Mouse (Mus musculus) hematopoietic stem cell, adult 5-6 weeks (primary cell): Measurements from ENCODE around the gene Map3k21. TPM values are rescaled to one million over a fixed set of nuclear protein-coding genes. Genes with fewer than 3 reads are reported as not detected.
A peak's percentile ranks its signal among the peaks of the same experiment; 100 is the strongest.

Experiments
- ATAC-seq, 2 experiments: fragments of 125-278 bp in 1 of 2; replicated peaks in 1 of 2; 2 replicates each; pipeline ENCODE4 v1.8.0; 2016 to 2017; ENCODE audit warnings: inconsistent platforms in 2 of 2, mild to moderate bottlenecking in 2 of 2, moderate number of reproducible peaks in 2 of 2, low read depth in 1 of 2, moderate TSS enrichment in 1 of 2; ENCODE audit not compliant: low FRiP score in 2 of 2, poor library complexity in 2 of 2, severe bottlenecking in 2 of 2, insufficient read depth in 1 of 2, low TSS enrichment in 1 of 2
- total RNA-seq: library from RNA; stranded (forward); fragments of 172-1452, 232-1000 nt; gene quantifications from 2 replicates; pipeline ENCODE4 v1.2.3, GENCODE M21; 2017

Map3k21 gene
- total RNA-seq, 1 experiment from 2014 or later, result not detected

DNA sequence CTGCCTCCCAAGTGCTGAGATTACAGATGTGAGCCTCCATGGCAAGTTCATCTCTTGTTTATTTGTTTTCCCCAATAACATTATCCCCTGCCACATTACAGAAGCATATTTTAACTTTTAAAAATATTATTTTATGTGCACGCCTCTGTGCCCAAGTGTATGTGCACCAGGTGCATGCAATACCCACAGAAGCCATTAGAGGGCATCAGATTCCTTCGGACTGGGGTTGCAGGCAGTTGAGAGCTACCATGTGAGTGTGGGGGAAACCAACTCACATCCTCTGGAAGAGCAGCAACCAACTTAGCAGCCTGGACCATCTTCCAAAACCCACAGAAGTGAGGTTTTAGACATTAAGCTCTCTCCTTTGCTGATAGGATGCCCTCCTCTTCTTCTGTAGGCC lies 2.9 kb upstream of the Map3k21 start:
- no peak for ATAC-seq

DNA sequence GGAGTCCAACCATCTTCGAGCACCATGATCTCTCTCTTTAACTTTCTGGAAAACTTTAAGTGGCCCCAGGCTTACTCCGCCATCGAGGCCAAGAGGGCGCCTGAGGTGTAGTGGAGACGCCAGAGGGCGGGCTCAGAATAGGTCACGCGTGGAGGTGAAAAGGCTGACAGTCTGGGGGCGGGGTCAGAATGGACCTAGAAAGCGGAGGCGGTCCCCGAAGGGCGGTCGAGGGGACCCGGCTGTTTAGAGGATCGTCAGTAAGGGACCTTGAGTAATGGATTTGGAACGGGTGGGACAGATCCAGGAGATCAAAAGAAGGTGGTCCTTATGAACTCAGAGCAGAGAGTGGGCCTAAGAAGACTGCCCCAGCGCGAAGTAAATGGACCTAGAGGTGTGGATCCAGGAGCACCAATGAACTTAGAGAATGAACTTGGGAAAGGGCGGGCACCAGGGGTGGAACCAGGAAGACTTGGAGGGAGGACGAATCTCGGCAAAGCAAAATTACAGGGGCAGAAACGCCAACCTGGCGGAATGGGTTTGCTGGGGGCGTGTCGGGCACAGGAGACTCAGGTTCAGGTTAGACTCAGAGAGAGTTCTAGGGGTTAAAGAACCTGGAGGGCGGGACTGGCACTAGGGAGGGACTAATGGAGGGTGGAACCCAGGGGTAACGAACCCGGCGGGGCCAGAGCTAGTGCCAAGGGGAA lies 437 bp upstream of the Map3k21 start:
- 0 out of 4 replicates have a peak, but pooled peaks have one; percentile 18 to 19 for ATAC-seq

DNA sequence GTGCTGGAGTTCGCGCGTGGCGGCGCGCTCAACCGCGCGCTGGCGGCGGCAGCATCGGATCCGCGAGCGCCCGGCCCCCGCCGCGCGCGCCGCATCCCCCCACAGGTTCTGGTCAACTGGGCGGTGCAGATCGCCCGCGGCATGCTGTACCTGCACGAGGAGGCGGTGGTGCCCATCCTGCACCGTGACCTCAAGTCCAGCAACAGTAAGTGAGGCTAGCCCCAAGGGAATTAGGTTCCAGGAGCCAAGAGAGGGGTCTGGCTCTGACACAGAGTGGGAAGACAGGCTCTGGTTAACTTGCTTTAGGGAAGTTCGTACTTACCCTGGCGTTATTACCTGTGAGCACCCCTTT lies 955 bp downstream of the Map3k21 start:
- no peak for ATAC-seq

DNA sequence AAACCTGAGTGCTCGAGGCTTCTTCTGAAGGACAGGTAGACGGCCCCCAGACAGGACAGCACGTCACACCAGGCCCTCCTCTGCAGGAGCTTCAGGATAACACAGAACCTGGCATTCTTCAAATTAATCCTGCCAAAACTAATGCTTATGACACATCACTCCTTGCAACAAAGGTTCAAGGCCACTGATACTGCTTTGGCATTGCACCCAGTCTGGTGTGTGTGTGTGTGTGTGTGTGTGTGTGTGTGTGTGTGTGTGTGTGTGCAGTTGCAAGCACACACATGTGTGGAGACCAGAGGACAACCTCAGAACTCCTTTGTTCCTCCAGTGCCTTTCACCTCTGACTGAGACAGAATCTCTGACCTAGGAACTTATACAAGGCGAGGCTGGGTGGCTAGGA lies 3.0 kb downstream of the Map3k21 start:
- no peak for ATAC-seq

DNA sequence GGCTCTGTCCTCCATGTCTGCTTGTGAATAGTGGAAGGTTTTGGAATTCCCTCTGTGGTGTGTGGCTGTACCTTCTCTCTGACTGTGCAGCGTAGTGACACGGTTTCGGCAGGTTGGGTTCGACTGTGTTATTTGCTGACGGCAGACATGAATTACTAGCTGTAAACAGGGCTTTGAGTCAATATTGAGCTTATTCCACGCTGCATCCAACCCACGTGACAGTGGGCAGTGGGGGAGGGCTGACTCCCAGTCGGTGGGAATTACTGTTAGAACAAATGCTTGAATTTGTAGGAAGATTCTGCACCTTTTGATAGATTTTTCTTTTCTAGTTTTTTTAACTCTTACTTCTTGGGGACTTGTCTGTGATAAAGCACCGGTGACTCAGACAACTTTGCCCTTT lies 4.1 kb downstream of the Map3k21 start:
- ATAC-seq, result no peak

DNA sequence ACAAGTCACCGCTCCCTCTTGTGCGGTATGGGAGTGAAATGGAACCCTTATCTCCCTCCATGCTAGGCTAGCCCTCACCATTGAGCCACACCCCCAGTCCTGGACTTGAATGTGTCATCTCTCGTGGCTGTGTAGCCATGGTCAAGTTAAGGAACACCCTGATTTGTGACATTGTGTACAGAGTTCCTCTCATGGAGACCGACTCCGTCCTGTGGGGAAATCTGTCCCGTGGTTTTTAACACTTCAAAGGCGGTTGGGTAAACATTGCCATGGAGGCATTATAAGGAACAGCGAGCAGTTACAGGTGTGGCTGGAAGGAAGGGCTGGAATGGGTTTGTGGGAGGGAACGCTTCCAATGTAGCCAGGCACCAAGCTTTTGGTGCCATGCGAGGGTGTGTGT lies 6.8 kb downstream of the Map3k21 start:
- no peak for ATAC-seq

DNA sequence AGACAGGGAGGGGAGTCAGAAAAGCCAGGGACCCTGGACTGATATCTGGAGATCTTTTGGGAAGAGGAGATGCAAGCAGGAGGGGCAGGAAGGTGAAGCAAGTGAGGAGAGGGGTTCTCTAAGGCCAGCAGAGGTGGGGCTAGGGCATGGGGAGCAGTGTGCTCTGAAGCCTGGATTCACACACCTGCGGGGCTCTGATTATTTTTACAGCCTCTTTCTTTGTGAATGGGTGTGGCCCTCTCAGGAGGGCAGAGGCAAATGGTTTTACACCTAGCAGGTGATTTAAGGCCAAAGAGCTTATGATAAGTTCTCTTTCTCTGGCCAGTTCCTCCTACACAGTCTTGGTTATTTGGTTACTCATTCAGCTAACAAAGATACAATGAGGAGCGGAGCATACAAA lies 8.5 kb downstream of the Map3k21 start:
- no peak for ATAC-seq

DNA sequence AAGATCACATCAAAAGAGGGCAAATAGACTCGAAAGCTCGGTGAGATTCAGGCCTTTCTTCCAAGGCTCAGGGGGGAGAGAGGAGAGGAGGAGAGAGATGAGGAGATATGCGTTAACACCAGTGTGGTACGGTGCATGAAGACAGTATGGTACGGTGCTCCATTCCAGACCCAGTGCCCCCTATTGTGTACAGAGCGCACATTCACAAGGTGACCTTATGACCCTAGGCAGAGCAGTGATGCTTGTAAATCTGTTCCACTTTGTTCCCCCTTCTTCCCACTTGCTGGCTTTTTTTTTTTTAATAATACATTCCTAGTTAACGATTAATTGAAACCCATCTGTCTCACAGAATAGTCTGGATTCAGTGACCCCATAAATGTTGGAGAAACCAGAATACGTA lies 9.3 kb downstream of the Map3k21 start:
- no peak for ATAC-seq

DNA sequence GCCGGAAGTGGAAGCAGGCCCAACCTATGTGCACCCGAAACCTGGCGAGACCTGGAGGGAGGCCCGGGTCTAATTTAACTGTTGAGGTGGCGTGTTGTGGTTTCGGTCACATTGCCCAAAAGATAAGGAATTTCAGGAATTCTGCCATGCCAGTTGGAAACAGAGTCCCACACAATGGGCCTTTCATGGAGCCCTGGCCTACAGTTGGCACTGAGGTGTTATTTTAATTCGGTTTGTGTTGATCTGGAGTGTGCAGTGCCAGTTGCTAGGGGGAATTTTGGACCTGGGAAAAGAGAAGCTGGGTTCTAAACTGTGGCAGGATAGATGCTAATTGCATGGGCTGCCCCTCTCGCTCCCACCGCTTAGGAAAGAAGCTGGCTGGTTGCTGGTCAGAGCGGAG lies 10.0 kb downstream of the Map3k21 start:
- no peak for ATAC-seq

DNA sequence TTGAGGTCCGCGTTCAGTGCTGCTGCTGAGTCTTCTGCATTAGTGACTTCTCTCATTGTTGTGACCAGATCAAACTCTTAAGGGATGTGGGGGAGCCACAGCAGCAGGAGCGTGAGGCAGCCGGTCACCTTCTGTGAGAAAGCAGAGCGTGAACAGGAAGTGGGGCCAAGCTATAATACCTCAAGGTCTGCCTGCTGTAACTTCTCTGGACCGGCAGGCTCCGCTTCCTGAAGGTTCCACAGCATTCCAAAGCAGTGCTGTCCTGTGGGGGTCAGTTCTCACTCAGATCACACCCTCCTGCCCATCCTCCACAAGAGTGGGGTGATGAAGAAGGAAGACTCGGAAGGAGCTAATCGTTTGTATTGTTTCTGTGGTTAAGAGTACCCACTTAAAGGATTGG lies 10.5 kb downstream of the Map3k21 start:
- no peak for ATAC-seq

DNA sequence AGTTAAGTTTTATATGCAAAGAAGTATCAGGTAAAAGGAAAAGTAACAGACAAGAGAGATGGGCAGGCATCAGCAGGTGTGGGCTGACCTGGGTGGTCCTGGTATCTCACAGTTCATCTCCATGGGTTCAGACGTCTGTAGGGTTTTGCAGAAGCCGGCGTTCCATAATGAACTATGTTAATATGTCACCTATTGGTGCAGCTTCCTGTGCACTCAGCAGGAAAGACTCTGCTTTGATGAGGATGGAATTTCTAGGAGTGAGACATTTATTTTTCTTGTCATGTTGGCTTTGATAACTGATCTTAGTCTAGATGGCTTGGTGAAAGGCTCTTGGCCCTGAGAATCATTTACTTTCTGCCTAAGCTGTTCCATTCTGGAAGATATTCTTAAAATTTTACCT lies 12.1 kb downstream of the Map3k21 start:
- ATAC-seq, result no peak

DNA sequence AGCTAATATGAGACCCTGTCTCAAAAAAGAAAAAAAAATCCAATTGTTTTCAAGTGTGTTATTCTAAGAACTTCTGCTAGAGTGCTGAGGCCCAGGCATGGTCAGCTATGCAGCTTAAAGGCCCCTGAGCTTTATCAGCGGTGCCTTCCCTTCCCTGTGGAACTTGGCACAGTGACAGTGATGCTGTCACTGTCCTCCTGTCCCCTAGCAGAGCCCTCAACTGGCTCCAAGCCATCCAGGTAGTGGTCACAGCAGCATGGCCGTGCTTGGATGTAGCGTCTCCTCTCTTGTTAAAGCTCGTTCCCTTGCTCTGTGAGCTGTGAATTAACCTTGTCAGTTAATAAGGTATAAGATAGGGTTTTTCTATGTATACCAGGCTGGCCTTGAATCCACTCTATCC lies 16.4 kb downstream of the Map3k21 start:
- ATAC-seq, result no peak

DNA sequence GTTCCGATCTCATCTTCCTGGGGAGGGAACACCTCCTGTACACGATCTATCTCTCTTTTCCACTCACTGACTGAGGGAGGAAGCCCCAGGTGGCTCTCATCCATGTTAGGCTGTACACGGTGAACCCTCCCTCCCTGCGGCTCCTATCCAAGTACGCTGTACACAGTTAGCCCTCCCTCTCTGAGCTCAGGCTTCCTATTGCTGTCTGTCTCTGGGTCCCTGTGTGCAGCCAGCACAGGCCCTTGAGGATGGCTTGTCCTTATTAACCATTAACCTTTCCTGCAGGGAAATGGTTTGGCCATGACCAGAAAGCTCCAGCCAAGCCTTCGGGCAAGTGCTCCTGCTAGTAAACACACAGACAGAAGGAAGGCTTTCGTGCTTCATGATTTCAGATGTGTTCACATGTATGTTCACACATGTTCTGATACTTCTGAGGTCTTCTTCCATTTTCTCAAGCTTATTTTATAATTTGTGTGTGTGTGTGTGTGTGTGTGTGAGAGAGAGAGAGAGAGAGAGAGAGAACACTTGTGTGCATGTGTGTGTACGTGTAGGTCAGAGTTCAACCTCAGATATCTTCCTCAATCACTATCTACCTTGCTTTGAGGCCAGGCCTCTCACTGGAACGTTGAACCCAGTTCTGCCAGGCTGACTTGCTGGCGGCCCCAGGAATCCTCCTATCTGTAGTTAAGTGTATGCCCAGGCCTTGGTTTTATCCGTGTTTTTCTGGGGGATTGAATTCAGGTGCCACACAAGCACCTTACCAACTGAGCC lies 20.2 kb downstream of the Map3k21 start:
- ATAC-seq, result no peak

DNA sequence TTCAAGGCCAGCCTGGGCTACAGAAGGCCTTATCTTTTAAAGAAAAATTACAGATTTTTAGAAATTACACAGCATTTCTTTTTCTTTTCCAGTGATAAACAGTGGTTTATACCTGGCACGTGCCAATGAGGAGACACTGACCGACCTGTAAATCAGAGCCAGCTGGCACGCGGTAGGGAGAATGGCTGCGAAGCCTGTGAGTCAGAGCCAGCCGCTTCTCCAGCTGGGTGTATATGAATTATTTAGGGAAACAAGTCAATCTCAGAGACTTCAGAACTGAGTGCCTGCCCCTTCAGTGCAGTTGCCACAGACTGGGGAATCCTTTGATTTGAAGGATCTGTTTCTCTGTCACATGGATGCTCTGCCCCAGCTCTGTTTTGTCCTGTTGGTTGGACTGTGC lies 21.6 kb downstream of the Map3k21 start:
- ATAC-seq, result no peak

DNA sequence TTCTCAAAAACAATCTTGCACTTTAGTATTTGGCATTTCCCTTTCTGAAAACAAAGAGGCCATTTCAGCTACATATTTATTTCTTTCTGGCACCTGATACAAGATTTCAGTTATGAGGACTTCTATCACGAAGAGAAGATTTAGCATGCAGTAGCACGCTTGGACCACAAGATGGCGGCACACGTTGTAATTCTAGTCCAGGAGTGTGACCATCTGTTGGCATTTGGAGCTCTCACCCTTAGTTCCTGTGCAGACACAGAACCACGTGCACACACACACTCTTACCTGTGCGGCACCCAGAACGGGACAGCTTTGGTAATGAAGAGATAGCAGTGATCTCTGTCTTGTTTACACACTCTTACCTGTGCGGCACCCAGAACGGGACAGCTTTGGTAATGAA lies 25.4 kb downstream of the Map3k21 start:
- peak; percentile 60 to 69 for ATAC-seq

DNA sequence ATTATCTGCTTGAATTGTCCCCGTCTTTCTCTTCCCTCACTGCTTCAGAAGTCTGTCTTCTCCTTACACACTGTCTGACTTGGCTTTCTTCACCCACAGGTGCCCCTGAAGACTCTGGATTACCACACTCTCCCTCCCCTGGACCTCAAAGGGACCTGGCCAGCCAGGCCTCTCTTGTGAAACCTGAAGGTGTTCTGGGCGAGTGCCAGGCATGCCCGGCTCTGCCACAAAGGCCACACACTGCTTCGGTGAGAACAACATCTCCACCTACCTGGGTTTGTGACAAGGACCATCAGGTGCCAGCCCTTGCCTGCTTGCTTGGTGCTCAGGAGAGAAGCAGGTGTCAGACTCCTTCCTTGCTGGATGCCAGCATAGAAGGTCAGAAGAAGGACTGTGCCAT lies 34.3 kb downstream of the Map3k21 start:
- no peak for ATAC-seq

DNA sequence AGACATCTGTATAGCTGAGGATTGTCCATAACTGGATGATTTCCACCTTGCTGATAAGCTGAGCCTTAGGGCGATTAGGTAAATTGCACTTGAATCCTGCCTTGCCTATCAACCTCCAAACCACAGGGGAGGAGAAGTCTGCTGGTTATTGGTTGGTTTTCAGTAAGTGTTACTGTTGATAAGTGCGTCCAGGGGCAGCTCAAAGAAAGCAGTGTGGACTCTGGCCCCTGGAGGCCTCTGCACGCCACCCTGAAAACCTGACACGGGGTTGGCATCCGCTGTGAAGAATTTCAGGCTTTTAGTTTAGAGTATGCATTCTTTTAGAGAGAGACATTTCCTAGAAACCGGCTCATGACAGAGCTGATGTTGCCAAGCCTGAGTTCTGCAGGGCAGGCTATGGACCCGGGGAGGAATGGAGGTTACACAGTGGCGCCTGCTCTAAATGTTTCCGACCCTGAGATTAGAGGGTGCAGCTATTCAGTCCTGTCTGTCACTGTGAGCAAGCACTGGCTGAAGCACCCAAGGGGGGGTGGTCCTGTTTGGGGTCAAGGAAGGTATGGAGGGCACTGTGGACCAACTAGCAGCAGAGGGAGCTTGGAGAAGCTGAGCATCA lies 38.6 kb downstream of the Map3k21 start:
- ATAC-seq, result no peak

DNA sequence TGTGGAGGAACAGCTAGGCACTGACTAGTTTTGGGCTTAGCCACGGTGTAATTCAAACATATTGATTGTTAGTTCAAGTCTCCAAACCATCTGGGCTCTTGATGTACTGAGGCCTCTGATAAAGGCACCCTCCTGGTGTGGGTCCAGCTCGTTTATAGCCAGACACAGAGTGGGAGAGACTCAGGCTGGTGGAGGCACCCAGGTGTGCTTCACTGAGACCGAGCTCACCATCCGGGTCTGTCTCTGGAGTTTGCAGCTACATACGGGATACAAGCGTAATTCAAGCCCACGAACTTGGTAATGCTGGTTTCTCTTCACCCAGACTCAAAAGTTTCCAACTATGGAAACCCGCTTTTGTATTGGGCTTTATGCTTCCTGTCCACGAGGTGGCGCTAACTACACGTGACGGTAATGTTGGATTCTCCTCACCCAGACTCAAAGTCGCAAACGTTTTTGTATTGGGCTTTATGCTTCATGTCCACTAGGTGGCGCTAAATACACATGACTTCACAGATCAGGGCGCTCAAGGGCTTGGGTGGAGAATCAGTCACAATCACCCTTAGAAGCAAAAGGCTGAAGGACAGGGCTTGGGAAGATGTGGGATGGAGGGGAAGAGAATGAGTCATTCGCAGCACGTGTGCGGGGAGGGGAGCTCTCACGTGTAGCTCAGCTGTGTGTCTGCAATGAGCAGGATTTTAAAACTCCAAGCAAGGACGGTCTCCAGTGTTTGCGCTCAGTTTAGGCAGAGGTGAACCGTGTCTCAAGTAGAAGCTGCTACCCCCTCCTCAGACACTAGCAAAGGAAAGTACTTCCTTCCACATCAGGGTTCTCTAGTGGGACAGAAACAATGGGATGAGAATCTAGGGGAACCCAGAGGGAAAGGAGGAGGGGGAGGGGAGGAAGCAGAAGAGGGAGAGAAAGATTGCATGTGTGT lies 40.0 kb downstream of the Map3k21 start:
- ATAC-seq, result peak; percentile 84 to 92
